Mouse (Mus musculus) lung, adult 2 months (tissue): ENCODE data around the gene Smarcd3.

Source experiments
- CTCF ChIP-seq: fragments of 200-500 bp; IDR thresholded peaks from 2 replicates; pipeline ENCODE4 v1.5.1; 2011; ENCODE audit warnings: mild to moderate bottlenecking, low read length, control low read depth; ENCODE audit not compliant: insufficient read depth
- POLR2A ChIP-seq: fragments of 200-500 bp; IDR thresholded peaks from 2 replicates; pipeline ENCODE4 v1.6.1; 2011; ENCODE audit warnings: low read depth, mild to moderate bottlenecking, control low read depth, low read length, borderline replicate concordance; ENCODE audit errors: extremely low read depth

DNA sequence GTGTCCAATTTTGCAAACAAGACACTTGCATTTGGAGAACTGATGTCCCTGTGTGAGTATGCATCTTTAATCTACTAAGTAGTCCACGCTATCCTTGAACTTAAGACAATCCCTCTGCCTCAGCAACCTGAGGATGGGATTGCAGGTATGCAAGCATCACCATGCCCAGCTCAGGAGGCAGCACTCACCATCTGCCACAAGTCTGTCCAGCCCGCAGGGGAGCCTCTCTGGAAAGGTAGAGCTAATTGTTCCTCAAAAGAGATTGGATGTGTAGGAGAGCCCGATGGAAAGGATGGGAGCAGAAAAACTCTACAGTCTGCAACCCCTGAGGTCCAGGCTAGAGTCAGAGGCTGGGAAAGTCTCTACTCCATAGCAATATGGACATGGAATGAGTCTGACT lies 5.3 kb downstream of the Smarcd3 start:
- no peak for TF ChIP-seq CTCF
- no peak for TF ChIP-seq POLR2A
